Mouse (Mus musculus) erythroid progenitor cell, adult 5-6 weeks (primary cell): ENCODE results near the gene Med15. TPM values are rescaled to one million over a fixed set of nuclear protein-coding genes. Genes with fewer than 3 reads are reported as not detected.

ENCODE experiments used
- ATAC-seq: replicated peaks from 2 replicates; pipeline ENCODE4 v1.8.0; 2016; ENCODE audit warnings: moderate number of reproducible peaks, mild to moderate bottlenecking, moderate TSS enrichment, inconsistent platforms; ENCODE audit not compliant: poor library complexity, low FRiP score, severe bottlenecking
- total RNA-seq, 2 experiments: library from RNA; stranded (forward) in 1 of 2; stranded (reverse) in 1 of 2; fragments of 150-400 nt in 1 of 2; fragments of 186-747, 209-891 nt in 1 of 2; gene quantifications; 2 replicates each; pipeline versions ENCODE4 v1.2.3 to v1.2.4; 2015 to 2017; ENCODE audit warnings: low replicate concordance in 2 of 2

The Med15 gene
- total RNA-seq, 2 experiments from 2014 or later = 57.3 to 70.8 TPM

DNA sequence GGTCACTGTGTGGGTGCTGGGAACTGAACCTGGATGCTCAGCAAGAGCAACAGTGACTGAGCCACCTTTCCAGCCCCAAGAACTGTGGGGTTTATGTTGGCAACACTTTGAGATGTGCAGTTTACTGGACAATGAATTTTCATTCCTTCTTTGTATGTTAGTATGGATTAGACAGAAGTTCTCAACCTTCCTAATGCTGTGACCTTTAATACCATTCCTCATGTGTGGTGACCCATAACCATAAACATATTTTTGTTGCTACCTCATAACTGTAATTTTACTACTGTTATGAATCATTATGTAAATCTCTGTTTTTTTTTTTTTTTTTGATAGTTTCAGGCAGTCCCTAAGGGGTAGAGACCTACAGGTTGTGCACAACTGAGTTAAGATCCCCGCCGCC lies 955 bp upstream of the Med15 start:
- ATAC-seq = no peak

DNA sequence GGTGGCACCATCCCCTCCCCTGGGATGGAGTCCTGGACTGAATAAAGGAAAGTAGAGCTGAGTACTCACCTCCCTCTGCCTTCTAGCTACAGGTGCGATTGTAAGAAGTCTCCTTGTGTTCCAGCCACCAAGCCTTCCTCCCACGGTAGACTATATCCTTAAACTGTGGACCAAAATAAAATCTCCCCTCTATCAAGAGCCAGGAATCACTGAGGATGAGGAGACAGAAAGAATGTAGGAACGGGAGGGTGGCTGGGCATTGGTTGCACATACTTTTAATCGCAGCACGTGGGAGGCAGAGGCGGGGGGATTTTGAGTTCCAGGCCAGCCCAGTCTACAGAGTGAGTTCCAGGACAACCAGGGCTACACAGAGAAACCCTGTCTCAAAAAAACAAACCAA lies 260 bp downstream of the Med15 start:
- ATAC-seq = no peak

DNA sequence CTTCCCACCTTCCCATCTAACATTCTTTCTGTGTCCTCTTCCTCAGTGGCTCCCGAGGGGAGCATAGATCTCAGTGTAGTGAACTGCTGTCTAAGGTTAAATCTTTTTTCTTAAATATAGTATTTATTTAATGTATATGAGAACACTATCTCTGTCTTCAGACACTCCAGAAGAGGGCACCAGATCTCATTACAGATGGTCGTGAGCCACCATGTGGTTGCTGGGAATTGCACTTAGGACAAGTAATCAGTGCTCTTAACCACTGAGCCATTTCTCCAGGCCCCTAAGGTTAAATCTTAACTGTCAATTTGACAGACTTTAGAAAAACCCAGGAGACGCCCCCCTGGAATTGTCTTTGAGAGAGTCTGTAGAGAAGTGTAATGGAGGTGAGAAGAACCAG lies 670 bp downstream of the Med15 start:
- ATAC-seq = no peak

DNA sequence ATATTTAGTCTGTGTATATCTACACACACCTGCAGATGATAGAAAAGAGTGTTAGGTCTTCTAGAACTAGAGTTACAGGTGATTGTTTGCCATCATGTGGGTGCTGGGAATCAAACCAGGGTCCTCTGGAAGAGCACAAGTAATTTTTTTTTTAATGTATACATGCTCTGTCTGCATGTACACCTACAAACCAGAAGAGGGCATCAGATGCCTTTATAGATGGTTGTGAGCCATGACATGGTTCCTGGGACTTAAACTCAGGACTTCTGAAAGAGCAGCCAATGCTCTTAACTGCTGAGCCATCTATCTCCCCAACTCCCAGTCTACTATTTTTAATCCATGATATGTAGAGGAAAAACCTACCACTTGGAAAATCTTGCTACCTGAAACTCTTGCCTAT lies 2.7 kb downstream of the Med15 start:
- ATAC-seq = no peak

DNA sequence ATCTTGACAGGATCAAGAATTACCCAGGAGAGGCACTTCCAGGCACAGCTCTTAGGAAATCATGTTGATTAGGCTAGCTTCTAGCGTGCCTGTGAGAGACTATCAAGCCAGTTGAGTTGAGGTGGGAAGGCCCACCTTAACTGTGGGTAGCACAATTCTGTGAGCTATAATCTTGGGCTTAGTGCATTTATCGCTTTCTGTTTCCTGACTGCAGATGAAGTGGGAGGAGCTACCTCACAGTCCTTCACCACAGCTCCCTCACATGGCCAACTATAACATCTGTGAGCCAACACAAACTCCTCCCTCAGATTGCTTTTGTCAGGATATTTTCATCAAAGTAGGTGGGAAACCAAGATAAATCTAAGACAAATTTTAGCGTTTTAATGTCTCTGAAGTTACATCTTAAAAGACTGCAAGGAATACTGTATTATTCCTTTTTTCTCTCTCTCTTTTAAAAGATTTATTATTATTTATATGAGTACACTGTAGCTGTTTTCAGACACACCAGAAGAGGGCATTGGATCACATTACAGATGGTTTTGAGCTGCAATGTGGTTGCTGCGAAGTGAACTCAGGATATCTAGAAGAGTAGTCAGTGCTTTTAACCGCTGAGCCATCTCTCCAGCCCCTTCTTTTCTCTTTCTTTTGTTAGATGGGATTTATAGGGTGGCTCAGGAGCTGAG lies 5.4 kb downstream of the Med15 start:
- ATAC-seq = peak; percentile 86

DNA sequence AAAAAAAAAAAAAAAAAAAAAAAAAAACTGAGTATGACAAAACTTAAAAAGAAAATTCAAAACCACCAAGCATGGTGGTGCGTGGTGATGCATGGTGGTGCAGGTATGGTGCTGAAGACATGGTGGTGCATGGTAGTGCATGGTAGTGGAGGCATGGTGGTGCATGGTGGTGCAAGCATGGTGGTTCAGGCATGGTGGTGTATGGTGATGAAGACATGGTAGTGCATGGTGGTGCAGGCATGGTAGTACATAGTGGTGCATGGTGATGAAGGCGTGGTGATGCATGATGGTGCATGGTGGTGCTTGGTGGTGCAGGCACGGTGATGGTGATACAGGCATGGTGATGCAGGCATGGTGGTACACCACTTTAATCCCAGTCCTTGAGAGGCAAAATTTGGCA lies 8.2 kb downstream of the Med15 start:
- ATAC-seq = no peak

DNA sequence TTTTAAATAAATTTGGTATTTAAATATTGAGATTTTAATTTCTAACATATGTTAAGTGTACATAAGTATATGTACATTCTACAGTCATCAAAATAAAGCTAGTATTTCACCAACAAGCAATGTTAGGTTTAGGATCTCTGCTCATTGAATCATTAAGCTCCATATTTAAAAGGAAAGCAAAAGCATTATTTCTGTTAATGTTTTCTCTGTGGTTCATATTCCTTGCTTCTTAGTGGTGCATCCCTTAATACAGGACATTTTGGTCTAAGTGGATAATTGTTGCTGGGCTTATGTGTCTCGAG lies 9.4 kb downstream of the Med15 start:
- ATAC-seq = no peak

DNA sequence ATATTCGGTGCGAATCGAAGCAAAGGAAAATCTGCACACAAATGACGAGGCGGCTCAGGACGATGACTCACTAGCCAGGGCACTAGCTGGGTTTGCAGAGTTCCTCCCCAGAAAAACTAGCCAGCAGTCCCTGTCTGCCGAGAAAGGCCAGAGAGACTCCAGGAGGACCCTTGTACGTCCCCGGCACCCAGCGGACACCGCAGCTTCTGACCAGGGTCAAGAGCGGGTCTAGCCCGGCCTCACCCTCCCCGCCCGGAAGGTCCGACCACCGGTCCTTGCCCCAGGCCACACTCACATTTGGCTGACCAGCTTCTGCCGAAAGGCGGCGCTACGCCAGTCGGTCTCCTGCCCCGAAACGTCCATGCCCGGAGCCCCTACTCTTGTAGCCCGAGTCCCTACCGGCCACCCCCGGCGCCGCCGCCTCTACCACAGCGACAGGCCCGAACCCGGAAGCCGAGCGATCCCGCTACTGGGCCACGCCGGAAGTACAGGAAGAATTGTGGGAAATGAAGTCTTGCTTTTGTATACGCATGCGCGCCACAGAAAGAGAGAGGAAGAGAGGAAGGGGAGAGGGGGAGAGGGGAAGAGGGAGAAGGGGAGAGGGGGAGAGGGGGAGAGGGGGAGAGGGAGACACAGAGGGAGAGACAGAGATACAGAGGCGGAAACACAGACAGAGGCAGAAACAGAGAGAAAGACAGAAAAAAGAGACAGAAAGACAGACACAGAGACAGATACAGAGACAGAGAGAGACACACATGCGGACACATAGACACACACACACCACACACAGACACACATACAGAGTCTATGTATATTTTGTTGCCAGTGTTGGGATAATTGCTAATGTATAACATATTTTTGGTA lies 10.0 kb downstream of the Med15 start:
- ATAC-seq = peak; percentile 93

DNA sequence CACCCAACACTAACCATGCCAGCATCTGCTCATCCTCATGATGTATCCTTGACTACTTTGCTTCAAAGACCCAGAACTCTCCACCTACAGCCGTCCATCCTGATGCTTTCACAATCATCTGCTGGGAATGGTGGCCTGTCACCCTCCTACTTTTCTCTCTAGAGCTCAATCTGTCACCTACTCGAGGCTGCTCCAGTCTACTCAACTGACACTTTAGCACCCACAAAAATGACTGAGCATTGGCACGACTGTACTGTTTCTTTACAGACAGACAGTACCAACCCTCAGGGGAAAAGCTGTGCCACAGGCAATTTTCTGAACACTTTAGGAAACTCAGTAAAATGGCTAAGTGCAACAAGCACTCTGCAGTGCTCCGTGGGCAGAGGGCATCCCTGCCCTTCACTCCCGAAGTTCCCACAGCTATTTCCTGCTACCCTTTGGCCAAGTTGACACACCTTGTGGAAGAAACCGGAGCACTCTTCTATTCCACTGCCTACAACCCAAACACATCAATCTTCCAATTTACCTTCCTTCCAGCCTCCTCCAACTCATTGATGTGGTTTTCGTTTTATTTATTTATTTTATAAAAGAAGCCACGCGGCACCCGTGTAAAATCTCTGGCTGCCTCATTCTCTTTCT lies 10.8 kb downstream of the Med15 start:
- ATAC-seq = peak; percentile 32

DNA sequence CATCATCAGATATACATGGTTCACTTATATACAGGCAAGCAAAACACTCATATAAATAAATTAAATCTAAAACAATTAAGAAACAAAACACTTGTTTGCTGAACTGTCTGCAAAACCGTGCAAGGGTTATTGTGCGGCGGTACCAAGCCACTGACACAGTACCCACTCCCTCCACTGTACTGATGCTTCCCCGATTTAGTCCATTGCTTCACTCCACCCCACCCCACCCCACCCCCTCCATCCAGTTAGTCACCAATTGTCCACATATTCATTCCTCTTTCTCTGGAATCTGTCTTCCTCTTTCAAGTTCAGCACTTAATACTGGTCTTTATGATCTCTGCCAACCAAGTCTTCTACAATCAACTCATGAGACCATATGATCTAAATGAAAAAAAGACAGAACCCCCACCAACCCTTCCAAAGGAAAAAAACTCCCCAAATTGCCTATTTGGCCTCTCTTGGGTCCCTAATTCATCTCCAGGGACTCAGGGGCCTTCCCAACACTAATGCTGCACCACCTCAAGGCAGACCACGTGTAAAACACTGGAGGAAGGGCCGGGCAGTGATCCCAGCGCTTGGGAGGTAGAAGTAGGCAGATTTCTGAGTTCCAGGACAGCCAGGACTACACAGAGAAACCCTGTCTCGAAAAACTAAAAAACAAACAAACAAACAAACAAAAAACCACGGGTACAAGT lies 11.4 kb downstream of the Med15 start:
- no peak for ATAC-seq

DNA sequence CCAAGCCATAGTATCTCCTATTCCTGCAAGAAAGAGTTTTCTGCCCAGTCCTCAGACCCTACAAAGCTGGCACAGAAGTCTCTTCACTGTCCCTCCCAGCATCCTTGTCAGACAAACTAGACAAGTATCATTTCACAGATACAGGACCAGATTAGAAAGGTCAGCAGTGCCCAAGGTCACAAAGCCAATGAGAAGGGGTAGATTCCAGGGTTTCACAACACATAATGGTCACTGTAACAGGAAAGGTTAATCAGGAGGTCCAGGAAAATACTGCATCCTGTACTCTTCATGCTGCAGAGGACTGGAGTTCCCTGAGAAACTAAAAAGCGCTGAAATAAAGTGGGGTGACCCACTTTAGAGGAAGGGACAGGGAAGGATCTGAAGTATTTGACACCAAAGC lies 14.9 kb downstream of the Med15 start:
- no peak for ATAC-seq

DNA sequence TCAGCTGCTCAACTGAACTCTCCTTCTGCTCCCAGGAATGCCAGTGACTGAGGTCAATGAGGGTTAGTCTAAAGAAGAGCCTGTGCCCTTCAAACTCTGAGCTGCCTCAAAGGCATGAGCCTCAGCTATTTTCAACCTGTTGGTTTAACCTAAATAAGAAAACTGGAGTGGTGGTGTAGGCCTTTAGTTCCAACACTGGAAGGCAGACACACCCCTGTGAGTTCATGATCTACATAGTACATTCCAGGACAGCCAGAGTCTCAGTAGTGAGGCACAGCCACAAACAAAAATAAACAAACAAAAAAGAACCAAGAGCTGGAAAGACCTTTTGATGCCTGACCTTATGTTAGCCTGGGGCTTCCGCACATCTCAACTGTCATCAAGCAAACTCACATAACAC lies 25.1 kb downstream of the Med15 start:
- ATAC-seq = no peak

DNA sequence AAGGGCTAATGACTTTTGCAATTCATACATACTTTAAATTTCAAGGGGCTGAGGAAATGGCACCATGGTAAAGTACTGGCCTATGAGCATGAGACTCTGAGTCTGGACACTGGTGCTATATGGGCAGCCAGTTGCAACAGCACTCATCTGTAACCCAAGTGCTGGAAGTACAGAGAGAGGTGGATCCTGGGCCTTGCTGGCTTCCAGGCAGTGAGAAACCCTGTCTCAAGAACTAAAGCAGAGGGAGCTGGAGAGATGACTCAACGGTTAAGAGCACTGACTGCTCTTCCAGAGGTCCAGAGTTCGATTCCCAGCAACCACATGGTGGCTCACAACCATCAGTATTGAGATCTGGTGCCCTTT lies 31.7 kb downstream of the Med15 start:
- ATAC-seq = no peak

DNA sequence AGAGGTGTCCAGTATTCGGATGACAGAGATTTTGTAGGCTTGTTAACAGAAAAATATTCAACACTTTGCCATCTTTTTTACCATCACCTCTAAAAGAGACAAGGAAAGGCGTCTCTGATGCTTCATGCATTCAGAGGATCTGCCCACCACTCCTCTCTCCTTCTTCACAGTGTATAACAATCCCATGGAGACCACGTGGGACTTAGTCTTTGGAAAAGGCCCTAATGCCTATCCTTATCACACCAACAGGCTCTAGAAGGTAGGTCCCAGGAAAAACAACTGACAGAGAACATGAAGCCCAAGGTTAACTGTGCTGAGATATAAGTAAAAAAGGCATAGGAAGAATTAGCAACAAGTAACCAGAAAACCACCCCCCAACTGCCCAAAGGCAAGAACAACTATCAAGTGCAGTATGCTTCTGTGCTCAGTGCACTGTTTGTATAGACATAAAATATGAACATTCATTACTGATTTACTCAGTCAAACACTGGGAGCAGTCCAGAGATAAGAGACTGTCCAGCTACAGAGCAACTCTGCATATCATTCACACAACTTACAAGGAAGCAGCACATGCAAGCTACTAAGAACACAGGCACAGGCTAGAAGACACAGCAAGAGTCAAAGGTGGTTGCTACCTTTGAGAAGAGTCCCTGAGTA lies 32.2 kb downstream of the Med15 start:
- ATAC-seq = no peak

DNA sequence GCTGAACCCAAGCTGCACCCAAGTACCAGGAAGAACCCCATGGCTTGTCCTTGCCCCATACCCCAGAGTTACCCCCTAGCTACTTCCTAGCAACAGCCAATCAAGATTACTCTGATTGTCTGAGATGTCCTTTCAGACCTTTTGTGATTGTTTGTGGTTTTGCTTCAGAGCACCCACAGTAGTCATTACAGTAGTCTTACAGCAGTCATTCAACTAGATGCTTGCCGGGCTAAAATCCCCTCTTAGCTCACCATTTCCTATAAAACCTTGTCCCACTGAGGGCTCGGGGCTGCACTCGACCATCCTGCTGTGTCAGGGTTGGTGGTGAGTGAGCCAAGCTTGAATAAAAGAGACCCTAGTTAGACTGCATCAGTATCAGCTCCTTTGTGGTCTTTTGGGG lies 37.8 kb downstream of the Med15 start:
- ATAC-seq = no peak

DNA sequence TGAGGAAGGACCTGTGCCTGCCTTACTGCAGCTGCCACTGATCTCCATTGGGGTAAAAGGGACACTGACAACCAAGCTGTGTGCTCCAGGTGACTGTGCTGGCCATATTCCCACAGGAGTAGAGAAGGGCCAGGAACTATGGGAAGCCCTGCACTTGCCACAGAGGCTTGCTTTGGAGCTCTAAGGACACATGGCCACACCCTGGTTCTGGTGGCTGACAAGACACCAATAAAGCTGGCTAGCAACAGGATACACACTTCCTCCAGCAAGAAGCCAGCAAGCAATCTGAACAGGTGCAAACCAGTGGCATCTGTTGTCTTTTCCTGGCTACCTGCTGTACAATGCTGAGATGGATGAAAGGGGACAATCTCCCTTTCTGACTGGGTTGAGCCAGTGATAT lies 62.8 kb downstream of the Med15 start:
- no peak for ATAC-seq

DNA sequence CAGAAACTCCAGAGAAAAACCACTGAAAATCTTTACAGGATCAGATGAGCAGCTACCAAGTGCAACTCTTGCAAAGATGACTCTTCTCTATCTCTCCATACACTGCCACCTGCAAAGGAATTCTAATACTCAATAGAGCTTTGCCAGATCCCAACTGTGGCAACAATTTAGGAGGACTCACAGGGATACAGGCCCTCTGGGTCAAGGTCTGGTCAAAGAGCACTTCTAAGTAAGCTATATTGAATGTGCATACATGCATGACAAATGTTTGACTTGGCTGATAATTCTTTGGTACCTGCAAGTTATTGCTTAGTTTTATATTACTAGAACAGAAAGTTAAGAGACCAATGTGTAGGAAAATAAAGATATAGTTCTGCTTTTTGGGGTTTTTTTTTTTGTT lies 67.1 kb downstream of the Med15 start:
- ATAC-seq = no peak

DNA sequence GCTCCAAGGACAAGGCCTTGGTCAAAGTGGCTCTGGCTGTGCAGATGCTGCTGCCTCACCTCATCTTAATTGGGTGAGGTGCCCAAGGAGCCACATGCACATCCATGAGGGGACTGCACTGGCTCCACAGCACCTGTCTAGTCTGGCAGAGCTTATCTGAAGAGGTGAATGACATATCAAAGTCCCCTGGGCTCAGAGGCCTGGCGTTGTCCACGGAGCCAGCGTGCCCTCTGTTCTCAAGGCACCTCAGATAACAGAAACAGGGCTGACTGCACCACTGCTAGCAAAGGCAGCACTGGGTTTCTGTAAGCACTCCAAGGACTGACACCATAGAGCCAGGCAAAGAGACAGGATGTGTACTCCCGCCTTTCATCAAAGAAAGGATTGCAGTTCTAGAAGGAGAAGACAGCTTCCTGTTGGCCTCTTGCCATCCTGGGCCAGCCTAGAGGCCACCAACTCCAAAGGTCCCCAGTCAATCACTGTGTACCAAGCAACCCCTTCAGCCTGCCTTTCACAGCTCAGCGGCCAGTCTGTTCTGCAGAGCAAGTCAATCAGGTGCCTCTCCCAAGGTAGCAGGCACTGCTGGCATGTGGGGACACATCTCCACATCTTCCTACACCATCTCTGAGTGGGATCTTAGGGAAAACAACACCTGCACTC lies 76.3 kb downstream of the Med15 start:
- ATAC-seq = no peak

DNA sequence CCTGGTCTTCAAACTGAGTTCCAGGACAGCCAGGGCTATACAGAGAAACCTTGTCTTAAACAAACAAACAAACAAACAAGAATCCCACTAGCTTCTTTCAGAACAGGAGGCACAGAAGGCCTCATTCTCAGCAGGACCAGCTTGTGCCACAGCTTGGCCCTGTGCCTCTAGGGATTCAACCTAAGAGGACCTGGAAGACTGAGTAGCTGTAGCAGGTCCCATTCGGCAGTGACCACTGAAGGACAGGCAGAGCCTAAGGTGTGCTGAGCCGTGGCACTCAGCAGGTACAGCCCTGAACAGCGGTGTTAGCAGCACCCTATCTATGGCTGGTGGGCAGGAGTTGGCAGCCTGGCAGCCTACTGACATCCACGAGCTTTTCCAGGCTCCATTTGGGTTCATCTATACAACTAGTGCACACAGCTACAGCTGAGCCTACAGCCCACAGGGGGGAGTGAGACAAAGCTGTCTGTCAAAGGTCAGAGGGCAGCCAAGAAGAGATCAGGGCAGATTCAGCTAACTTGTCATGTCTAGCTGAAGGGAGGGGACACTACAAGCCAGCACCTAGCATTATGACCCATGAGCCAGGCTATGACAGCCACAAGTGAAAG lies 78.4 kb downstream of the Med15 start:
- ATAC-seq = no peak
